Mouse (Mus musculus) midbrain, embryonic 16.5 days (tissue): ENCODE data around the gene Asb14. TPM values are rescaled to one million over a fixed set of nuclear protein-coding genes. Genes with fewer than 3 reads are reported as not detected.
"Not testable (repeated sequence)": the region's sequence is repeated elsewhere in the genome, so short reads cannot be mapped to it uniquely, and the experiment has no call there.

Source experiments
- ATAC-seq: fragments of 200-750 bp; cut with Nextera tagmentation; 2 replicates; pipeline ENCODE4 v1.8.0; 2017; ENCODE audit warnings: moderate TSS enrichment
- H3K27ac ChIP-seq: fragments of 300-500 bp; sonication (generic); 2 replicates; pipeline ENCODE4 v1.5.1; 2014; ENCODE audit warnings: mild to moderate bottlenecking, low read length, mixed read lengths
- H3K27me3 ChIP-seq: fragments of 300-500 bp; sonication (generic); 2 replicates; pipeline ENCODE4 v1.6.1; 2014; ENCODE audit warnings: low read depth, low read length, mixed read lengths; ENCODE audit not compliant: control insufficient read depth, insufficient read depth
- H3K36me3 ChIP-seq: fragments of 300-500 bp; sonication (generic); 2 replicates; pipeline ENCODE4 v1.6.1; 2014; ENCODE audit warnings: mild to moderate bottlenecking, low read length, moderate library complexity, mixed read lengths; ENCODE audit not compliant: control insufficient read depth, insufficient read depth
- H3K4me1 ChIP-seq: fragments of 300-500 bp; sonication (generic); 2 replicates; pipeline ENCODE4 v1.6.1; 2014; ENCODE audit warnings: mild to moderate bottlenecking, low read length, mixed read lengths; ENCODE audit not compliant: control insufficient read depth, insufficient read depth
- H3K4me2 ChIP-seq: fragments of 300-500 bp; sonication (generic); 2 replicates; pipeline ENCODE4 v1.6.1; 2014; ENCODE audit warnings: mild to moderate bottlenecking, low read length, mixed read lengths
- H3K4me3 ChIP-seq: fragments of 300-500 bp; sonication (generic); 2 replicates; pipeline ENCODE4 v1.5.1; 2014; ENCODE audit warnings: low read depth, mild to moderate bottlenecking, low read length, moderate library complexity, mixed read lengths
- H3K9ac ChIP-seq: fragments of 300-500 bp; sonication (generic); 2 replicates; pipeline ENCODE4 v1.6.1; 2014; ENCODE audit warnings: low read depth, low read length, mixed read lengths
- H3K9me3 ChIP-seq: fragments of 300-500 bp; sonication (generic); replicated peaks from 2 replicates; pipeline ENCODE4 v1.6.1; 2014; ENCODE audit warnings: mild to moderate bottlenecking, low read length, mixed read lengths; ENCODE audit not compliant: control insufficient read depth, poor library complexity, severe bottlenecking
- WGBS: fragments of 180-500 bp; shearing (Covaris S2); extraction: QIAGEN DNeasy Blood & Tissue Kit; methylation state at CpG from one replicate; pipeline ENCODE4 v1.1.7; 2014; 5-methylcytosine and 5-hydroxymethylcytosine counted together
- polyA plus RNA-seq: library from polyadenylated mRNA; unstranded; fragments of >200 nt; fragmentation: Nextera tagmentation; extraction: Ambion mirVana; gene quantifications from 2 replicates; pipeline ENCODE4 v1.2.1, GENCODE M21; 2015

Asb14 gene
- polyA plus RNA-seq, 1 experiment from 2014 or later, result 0.16 TPM

DNA sequence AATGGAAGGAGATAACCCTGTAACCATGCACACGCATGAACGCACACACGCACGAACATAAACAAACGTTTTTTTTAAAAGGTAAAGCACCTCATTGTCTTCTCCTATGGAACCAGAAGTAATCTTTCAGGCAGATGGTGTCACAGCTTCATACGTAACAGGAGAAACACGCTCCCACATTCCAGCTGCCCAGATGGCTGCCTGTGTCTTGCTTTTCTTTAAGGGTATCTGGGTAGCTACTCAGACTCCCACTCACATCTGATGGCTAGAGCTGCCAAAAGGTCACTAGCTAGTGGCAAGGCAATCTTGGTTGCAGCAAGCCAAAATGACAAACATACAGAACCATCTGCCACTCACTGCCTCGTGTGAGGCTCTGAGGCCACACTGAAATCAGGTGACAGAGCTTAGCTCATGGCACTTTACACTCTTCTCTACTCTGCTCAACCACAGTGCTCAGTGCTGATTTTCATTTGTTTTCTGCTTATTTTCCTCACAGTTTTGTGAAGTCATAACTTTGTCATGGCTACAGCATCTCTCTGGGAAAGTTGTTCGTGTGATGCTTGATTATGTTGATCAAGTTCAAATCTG, 19.4 kb downstream of the Asb14 start:
- no peaks in the 10 kb centered on the region for H3K9me3 ChIP-seq
- no peak for ATAC-seq
- no peak overlapping the region for H3K27ac ChIP-seq
- peaks cover 3% of the 10 kb centered on the region for H3K36me3 ChIP-seq
- H3K27me3 ChIP-seq, result no peaks in the 10 kb centered on the region
- H3K4me1 ChIP-seq, result no peaks in the 10 kb centered on the region
- WGBS, result 71% methylated on average over 9 of the region's 9 CpGs
- no peak overlapping the region for H3K4me2 ChIP-seq
- no peak overlapping the region for H3K9ac ChIP-seq
- no peak overlapping the region for H3K4me3 ChIP-seq

DNA sequence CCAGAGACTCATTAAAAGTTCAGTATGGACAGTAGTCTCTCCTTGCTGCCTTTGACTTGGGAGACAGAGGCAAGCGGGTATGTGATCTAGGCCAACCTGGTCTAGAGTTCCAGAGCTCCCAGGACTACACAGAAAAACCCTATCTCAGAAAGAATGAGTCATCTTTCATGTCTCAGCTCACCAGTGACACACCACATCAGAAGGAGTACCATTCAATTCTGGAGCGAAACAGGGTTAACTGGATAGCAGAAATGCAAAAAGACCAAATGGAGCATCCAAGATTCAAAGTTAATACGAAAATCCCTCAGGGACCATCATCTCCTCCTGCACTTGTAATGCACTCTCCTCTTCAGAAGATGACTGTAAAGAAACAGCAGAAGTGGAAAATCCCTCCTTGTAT, 25.0 kb downstream of the Asb14 start:
- Histone ChIP-seq H3K36me3 (peaks cover 18% of the 10 kb centered on the region), H3K9ac (no peak overlapping the region), H3K4me2 (no peak overlapping the region), H3K4me3 (no peak overlapping the region), H3K9me3 (no peaks in the 10 kb centered on the region), H3K27me3 (no peaks in the 10 kb centered on the region), H3K4me1 (no peaks in the 10 kb centered on the region), H3K27ac (no peak overlapping the region)
- no peak for ATAC-seq
- WGBS, result 93% methylated on average over 3 of the region's 3 CpGs

DNA sequence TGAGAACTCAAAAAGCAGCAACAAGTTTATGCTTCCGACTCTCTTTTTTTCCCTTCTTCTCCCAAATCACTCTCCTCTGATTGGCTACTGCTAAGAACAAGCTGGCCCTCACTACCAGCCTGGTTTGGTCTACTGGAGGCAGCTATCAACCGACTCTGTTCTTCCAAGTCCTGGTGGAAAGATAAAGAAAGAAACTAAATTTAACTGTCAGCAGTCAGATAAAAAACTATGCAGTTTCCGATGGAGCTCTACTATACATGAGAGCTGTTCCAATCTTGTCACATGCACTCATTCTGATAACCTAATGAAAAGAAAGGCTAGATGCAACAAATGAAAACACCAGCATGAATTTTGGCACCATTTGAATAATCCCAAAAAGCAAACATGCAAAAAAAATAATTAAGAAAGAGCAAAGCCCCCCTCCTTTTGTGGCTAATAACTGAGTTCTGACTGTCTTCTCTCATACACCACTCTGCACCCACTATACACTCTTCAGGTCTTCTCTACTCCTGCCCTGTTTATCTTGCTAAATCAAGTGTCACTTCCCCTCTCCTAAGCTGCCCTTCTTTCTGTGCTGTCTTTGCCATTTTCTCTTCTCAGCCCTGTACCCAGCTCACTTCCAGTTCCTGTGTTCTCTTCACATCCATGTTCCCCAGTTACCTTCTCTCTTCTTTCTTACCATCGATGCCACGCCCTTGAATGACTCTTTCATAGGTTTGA, 29.5 kb downstream of the Asb14 start:
- H3K4me3 ChIP-seq, result no peak overlapping the region
- H3K4me2 ChIP-seq, result no peak overlapping the region
- 94% methylated on average over 5 of the region's 5 CpGs for WGBS
- H3K27ac ChIP-seq, result no peak overlapping the region
- no peak overlapping the region for H3K9ac ChIP-seq
- no peaks in the 10 kb centered on the region for H3K4me1 ChIP-seq
- H3K9me3 ChIP-seq, result no peaks in the 10 kb centered on the region
- H3K36me3 ChIP-seq, result peaks cover 31% of the 10 kb centered on the region
- no peaks in the 10 kb centered on the region for H3K27me3 ChIP-seq
- ATAC-seq, result no peak

DNA sequence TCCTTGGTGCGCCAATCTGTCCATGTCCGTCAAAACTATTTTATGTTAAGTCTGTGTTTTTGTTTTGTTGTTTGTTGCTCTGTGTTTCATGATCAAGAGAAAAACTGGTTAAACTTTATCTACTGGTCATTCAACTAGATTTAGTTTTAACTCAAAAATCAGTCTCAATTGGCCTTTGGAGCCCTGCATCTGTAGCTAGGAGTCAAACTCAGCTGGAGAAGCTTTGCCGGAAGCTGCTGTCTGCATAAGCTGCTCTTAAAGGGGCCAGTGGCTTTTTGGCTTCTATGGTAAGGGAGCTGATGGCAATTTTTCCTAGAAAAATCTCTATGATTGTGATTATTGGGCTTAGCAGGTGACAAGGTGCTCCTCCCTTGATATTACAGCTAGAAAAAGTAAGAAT, 40.5 kb downstream of the Asb14 start:
- Histone ChIP-seq H3K4me3 (no peak overlapping the region), H3K4me2 (no peak overlapping the region), H3K27me3 (no peaks in the 10 kb centered on the region), H3K27ac (no peak overlapping the region), H3K9ac (no peak overlapping the region), H3K9me3 (no peaks in the 10 kb centered on the region), H3K4me1 (no peaks in the 10 kb centered on the region), H3K36me3 (peaks cover 10% of the 10 kb centered on the region; the same call in 1 of the 2 replicates)
- ATAC-seq, result no peak
- 78% methylated on average over 3 of the region's 3 CpGs for WGBS

DNA sequence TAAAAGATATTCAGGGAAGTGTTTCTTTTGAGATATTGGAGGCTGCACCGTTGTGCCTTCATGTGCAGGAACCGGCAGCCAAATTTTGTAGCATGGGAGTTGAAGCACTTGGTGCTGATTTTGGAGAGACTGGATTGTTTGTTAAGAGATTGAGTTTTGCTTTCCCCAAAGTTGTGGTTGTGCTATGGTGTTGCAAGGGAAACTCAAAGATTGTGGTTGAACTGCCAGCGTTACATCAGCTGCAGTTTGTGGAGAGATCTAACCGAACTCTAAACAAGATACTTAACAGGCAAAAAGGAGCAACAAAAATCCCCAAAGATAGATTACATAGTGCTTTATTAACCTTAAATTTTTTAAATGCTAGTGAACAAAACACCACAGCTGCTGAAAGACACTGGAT, 41.2 kb downstream of the Asb14 start:
- no peak overlapping the region for H3K4me3 ChIP-seq
- no peak overlapping the region for H3K4me2 ChIP-seq
- peaks cover 9% of the 10 kb centered on the region; the same call in 1 of the 2 replicates for H3K36me3 ChIP-seq
- ATAC-seq, result no peak
- H3K4me1 ChIP-seq, result no peaks in the 10 kb centered on the region
- 94% methylated on average over 4 of the region's 4 CpGs for WGBS
- no peak overlapping the region for H3K27ac ChIP-seq
- no peak overlapping the region for H3K9ac ChIP-seq
- H3K9me3 ChIP-seq, result no peaks in the 10 kb centered on the region
- no peaks in the 10 kb centered on the region for H3K27me3 ChIP-seq

DNA sequence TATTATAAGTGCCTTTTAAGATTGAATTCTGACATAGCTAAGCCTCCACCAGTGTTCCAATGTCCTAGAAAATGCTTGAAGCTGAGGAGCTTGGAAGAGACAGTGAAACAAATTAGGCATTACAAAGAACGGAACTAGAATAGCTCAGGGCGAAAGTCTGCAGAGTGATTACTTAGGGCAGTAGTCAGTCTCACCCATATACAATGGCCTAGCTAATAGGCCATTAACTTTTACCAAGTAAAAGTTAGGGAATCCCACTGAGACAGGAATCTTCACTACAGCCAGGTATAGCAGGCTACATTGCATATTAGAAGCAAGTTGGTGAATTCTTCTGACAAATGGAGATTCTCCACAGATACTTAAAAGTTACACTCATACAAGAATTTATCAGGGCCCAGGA, 61.8 kb downstream of the Asb14 start:
- not testable (repeated sequence) for H3K4me2 ChIP-seq, ATAC-seq, H3K27me3 ChIP-seq, H3K9me3 ChIP-seq, H3K4me1 ChIP-seq, H3K9ac ChIP-seq, H3K36me3 ChIP-seq, H3K27ac ChIP-seq, H3K4me3 ChIP-seq
- 72% methylated on average over 2 of the region's 2 CpGs for WGBS

DNA sequence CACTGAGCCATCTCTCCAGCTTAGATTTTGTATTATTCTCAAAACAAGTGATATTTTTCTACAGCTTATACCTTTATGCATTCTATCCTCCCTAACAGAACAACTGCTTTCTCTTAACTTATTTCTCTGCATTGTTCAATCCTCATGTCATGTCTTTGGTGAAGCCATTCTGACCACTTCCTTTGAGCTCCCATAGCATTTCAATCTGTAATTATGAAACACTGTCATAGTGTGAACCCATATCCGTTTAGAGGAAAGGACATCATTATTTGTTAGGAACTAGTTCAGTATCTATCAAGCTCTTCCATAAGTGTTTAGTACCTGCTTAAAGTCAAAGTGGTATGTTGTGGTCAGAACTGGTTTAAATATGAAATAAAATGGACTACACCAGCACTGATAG, 66.2 kb downstream of the Asb14 start:
- H3K27ac ChIP-seq, result no peak overlapping the region
- no peak overlapping the region for H3K4me2 ChIP-seq
- H3K9me3 ChIP-seq, result no peaks in the 10 kb centered on the region
- H3K4me1 ChIP-seq, result no peaks in the 10 kb centered on the region
- H3K4me3 ChIP-seq, result no peak overlapping the region
- H3K27me3 ChIP-seq, result no peaks in the 10 kb centered on the region
- 85% methylated on average over 1 of the region's 1 CpGs for WGBS
- no peak for ATAC-seq
- H3K9ac ChIP-seq, result no peak overlapping the region
- H3K36me3 ChIP-seq, result no peaks in the 10 kb centered on the region; the same call in 1 of the 2 replicates

Other genes starting within 250 kb of the Asb14 start
- gene Pde12, start 224.7 kb upstream of the Asb14 start, polyA plus RNA-seq, result 12.2 and 12.5 TPM in 2 replicates
- gene Dnah12, start 201.3 kb upstream of the Asb14 start, polyA plus RNA-seq, result 0.11 and 0.19 TPM in 2 replicates
- gene Appl1, start 76.7 kb downstream of the Asb14 start, polyA plus RNA-seq, result 56.1 and 61.3 TPM in 2 replicates
- 0.19 TPM in 1 of 2 replicates, not detected in the other for gene Hesx1, start 99.9 kb downstream of the Asb14 start, polyA plus RNA-seq
- gene Il17rd, start 144.4 kb downstream of the Asb14 start, polyA plus RNA-seq, result 1.9 and 2.3 TPM in 2 replicates
- gene Arhgef3, start 220.3 kb downstream of the Asb14 start, polyA plus RNA-seq, result 7.8 and 10.8 TPM in 2 replicates